Mouse (Mus musculus) right cerebral cortex, adult 2 months (tissue): ENCODE data around the gene Catsperg1.

ENCODE experiments used
- DNase-seq, 2 experiments: peaks; one replicate each; pipeline ENCODE4 v3.0.0; 2021 to 2022; ENCODE audit warnings: low spot score in 2 of 2

The Catsperg1 gene

DNA sequence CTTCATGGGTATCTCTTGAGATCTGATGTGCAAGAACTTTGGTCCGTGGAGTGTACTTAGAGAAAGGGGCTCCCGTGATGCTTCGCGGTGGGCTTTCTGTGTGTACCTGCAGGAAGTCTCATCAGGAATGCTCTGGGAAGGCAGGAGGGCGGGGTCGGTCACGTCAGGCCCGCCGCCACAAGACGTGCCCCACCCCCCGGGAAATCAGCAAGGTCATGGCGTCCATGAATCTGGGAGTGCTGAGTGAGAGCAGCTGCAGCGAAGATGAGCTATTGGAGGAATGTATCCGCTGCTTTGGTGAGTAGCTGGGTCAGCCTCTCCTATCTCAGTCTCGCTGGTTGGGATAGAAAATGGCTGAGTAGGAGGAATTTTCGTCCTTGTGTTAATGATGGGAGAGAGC lies 76.4 kb downstream of the Catsperg1 start:
- DNase-seq = no peak

DNA sequence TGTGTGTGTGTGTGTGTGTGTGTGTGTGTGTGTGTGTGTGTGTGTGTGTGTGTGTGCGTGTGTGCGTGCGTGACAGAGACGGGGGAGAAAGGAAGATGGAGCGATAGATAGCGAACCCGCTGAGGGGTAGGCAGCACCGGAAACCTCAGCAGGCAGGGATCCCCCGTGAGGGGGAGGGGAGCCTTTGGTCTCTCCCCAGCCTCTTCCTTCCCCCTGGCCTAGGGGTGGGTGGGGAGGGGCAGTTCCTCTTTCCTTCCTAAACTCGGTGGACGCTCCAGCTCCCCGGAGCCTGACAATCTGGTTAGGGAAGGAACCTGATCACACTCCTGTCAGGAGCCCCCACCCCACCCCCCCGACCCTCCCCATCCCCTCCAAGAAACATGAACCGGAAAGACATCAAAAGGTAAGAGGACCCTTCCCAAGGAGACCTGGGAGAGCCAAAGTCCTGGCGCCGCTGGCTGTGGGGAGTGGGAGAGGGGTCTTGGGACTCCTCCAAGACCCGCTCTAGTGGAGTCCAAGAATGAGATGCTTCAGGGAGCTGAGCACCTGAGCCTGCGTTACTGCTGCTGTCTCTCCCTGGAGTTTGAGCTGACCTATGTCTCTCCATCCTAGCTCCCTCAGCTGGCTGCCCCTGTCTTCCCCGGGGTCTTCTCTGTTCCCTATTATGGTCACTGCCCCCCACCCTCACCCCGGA lies 79.0 kb downstream of the Catsperg1 start, which contains the start of gene Rasgrp4:
Gene Rasgrp4 (plus strand): TSS at position 159 of the 694 bp plus-strand sequence.
- DNase-seq = no peak

DNA sequence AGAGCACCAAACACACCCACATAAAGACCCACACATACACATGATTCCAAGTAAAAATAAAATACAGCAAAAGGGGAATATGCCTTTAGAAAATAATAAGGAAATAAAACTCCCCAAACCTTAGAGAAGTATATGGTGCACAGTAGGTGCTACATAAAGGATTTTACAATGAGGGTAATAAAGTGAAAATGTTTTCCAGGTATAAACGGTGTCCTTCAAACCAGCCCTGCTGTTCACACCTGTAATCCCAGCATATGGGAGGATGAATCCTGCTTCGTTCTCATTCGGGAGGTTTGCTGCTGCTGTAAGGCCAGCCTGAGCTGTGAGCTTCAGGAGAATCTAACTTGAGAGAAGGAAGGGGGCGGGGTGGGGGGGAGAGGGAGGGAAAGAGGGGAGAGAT lies 79.6 kb downstream of the Catsperg1 start:
- no peak for DNase-seq
